Mouse (Mus musculus) gastrocnemius, postnatal 10 days (tissue): ENCODE measurements around the gene Tmem189. TPM values are rescaled to one million over a fixed set of nuclear protein-coding genes. Genes with fewer than 3 reads are reported as not detected.
"Not testable (repeated sequence)": the region's sequence is repeated elsewhere in the genome, so short reads cannot be mapped to it uniquely, and the experiment has no call there.

Experiments
- DNase-seq: peaks from one replicate; pipeline ENCODE4 v3.0.0; 2021; ENCODE audit warnings: mixed read lengths
- total RNA-seq, 2 experiments: library from RNA; stranded (reverse); gene quantifications; 2 replicates each; pipeline ENCODE4 v1.2.3; 2021

Tmem189 gene
- total RNA-seq, 2 experiments from 2014 or later: 20.4 to 22.6 TPM

DNA sequence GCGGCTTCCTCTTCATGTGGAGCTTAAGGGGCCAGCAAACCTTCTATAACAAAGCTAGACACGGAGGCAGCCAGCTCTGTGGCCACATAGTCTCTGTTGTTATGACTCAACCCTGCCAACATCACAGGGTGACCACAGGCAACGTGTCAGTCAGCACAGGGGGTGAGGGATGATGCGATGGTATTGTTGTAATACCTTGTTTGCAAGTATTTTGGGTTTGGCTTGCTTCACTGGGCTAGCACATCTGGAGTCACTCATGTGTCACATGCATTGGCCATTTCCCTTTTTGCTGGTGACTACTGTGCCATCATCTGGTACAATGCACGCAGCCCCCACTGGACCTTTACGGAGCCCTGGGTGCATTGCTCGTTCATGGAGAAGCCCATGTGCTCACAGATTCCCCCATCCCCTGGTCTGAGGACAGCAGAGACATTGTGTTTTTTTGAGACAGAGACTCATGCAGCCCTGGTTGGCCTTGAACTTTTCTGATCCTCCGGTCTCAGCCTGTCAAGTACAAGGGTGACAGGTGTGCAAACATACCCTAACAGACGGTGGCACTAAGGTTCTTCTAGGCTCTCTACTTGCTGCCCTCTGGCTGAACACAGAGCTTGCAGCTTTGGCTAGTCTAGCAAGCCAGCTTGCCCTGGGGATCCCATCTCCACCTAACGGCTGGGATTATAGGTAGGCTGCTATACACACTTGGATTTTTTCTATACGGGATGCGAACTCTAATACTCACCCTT is 40.2 kb downstream of the Tmem189 start:
- no peak for DNase-seq

DNA sequence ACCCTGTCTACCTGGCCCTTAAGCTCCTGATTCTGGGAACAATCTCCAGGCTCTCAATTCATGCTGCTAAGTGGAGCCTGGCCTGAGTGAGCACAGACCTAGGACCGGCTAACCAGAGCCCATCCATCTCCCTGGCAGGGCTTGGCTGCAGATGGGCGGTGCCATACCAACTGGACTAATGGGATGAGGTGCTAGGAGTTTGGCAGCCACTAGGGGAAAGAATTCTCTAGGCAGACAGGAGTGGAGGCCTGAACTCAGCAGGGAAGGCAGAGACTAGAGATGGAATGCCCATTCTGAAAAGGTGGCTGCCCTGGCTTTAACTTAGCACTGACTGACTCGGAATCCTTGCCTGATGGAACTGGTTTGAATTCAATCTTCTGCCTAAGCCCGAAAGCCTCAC is 43.2 kb downstream of the Tmem189 start:
- no peak for DNase-seq

DNA sequence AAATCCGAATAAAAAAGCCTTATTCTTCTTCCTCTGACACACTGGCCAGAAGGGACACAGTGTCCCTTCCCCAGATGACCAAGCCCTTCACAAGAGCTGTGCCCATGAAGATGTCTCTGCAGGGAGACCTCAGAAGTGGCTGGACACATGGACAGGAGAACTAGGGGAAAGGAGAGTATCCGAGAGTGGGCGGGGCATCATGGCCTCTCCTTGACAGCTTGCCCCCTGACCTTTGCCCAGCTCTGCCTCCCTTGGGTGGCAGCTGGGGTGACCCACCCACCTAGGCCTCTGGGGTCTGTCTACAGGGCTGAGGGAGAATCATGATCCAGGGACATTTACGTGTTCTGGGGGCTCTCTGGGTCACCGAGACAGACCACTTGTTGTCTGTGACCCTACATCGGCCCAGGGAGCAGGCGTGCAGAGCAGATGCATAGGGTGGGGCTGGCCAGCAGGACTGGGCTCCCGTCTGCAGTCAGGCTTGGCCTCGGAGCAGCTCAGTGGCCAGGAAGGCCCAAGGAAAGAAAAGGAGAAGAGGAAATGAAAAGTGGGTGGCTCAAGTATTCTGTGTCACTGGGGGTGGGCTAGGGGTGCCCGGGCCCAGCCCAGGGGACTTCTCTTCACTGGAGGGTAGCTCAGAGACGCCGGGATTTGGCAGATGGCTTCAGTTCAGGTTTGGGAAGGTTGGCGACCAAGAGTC is 46.1 kb downstream of the Tmem189 start:
- DNase-seq: not testable (repeated sequence)

DNA sequence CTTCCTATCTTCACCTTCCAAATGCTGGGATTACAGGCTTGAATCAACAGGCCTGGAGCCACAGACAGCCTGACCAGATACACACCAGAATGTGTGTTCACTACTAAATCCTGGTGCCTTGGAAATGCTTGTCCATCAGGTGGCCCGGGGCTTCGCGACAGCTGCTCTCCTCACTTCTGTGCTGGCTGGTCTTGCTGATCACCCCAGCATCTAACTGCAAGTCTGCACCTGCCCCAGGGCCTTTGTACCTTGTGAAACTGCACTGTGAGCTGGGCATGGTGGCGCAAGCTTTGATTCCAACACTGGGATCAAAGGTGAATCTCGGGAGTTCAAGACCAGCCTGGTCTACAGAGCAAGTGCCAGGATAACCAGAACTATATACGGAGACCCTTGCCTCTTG is 47.5 kb downstream of the Tmem189 start:
- no peak for DNase-seq

DNA sequence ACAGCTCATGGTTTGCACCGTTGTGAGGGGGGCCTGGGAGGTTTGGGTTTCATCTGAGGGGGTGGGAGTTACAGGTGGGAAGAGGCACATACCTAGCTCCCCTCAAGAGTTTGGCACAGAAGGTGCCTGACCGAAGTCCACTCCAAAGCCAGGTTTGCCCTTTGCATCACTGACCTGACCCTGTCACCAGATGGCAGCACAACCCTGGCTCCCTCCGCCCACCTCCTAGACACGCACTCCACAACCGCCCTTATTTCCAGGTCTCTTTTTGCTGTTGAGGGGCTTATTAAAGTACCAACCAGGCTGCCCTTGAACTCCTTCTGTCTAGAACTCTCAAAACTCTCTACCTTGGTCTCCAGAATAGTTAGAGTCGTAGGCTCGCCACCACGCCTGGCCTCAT is 48.3 kb downstream of the Tmem189 start:
- DNase-seq: peak; percentile 55

DNA sequence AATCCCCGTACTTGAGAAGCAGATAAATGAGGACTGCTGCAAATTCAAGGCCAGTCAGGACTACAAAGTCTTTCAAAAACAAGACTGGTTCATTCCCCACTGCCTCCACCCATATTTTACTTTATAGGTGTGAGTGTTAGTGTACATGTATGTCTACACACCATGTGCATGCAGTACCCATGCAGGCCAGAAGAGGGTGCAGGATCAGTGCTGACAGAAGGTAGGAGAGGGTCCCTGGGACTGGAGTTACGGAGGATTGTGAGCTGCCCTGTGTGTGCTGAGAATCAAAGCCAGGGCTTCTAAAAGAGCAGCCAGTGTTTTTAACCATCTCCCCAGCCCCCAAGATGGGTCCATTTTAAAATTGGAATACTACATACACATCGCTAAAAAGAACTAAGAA is 49.3 kb downstream of the Tmem189 start:
- DNase-seq: peak; percentile 51

DNA sequence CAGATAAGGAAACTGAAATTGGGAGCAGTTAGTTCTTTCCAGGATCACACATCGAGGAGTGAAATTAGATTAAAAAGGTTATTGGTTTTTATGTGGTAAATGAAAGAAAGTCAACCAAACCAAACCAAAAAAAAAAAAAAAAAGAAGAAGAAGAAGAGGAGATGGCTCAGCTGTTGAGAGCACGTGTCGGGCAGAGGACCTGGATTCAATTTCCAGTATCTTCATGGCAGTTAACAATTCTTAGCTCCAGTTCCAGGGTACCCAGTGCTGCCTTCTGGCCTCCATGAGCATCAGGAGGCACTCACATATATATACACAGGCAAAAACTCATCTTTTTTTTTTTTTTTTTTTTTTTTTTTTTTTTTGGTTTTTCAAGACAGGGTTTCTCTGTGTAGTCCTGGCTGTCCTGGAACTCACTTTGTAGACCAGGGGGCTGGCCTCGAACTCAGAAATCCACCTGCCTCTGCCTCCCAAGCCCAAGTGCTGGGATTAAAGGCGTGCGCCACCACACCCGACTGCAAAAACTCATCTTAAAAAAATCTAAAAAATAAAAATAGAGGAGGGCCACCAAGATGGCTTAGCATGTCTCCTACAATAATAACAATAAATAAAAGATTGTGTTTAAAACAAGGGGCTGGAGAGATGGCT is 54.6 kb downstream of the Tmem189 start:
- DNase-seq: no peak

DNA sequence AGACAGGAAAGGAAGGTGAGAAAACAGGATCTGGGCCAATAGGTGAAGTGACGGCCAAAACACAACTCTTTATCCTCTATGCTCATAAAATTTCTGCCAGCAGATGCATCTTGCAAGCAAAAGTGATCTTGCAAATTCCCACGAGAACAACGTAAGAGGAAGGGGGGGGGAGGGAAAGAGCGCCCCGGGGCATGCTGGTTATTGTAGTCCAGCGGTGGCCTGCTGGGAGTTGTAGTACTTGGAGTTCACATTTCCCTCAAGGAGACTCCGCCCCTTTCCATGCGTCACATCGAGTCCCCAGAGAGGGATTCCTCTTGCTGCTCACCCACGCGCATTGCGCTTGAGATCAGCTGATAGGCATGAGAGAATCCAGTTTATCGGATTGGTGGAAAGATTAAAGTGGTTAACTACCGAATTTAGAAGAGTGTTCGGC is 55.3 kb downstream of the Tmem189 start:
- DNase-seq: peak; percentile 91

DNA sequence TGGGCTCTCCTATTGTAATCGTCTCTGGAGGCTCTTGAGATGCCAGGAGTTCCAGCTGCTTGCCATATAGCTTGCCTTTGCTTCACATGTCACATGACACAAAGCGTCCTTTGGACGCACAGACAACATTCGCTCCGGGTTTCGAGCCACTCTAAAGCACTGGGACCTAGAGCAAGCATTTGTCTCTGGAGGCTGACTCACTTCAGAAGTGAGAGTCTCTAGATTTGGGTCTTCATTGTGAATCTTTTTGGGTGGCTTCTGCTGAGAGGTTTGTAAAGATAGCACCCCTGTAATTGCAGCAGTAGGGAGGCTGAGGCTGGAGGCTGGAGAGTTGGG is 56.1 kb downstream of the Tmem189 start:
- no peak for DNase-seq

DNA sequence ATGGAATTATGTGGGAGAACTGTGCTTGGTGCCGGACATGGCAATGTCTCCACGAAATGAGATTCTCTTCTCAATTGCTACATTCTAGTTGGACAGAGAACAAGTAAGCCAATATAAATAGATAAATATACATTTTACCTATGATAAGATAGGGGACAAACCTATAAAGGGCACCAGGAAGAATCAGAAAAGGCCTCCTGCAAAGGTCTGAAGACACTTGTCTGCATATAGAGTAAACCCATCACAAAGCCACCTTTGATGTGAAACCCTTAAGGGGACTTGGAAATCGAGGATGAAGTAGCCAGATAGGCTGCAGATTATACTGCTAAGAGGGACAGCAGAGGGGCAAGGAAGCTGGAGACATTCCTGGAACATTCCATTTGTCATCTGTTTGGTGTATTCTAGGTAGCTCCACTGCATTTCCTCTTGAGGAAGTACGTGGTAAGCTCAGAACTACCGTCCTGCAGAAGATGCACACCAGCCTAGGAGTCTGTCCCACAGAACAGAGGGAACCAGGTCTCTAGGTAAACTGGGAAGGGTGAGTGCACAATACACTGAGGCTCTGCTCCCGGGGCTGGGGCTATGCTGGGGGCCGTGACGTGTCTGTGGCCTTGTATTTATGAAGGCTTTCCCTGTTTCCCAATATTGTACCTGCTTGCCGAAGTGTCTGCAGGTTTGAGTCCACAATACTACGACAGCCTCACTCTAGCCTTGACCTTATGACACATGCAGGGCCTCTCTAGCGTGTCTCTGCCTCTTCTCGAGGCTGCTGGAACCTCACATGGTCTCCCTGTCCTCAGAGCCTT is 56.7 kb downstream of the Tmem189 start:
- DNase-seq: no peak

DNA sequence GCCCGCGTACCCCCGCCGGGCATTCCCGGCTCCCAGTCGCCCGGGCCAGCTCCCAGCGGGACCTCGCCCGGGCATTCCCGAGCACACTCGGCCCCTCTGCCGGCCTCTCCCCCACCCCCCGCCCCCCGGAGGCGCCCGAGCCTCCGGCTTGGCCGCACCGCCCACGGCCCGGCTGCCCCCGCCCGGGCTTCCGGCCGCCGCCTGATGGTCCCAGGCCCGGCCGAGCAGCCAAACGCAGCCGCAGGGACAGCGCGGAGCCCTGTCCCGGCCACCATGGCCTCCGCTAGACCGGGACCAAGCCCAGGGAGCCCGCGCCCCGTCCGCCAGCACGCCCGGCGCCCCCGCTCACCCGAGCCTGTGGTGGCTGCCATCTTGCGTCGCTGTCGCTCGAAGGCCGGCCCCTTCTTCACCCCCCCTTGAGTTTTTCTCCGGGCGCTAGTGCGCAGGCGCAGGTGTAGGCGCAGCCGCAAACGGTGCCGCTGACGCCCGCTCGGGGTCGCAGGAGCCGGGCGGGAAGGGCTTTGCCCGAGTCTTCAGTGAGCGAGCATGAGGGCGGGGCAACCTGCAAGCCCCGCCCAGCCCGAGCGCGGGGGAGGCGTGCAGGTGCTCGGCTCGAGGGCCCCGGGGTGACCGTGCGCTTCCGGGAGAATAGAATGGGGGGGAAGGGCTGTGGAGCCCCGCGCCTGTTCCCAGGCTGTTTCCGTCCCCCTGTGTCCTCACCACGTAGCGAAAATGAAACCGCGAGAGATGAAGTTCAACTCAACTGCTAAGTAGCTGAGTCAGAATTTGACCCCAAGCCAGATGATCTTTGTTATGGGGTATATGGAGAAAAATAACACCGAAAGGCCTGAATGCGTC is 57.8 kb downstream of the Tmem189 start, which contains the start of gene Ube2v1:
Gene Ube2v1, minus strand, starts transcription at position 505 of the 858 bp plus-strand sequence.
- DNase-seq: peak; percentile 97

DNA sequence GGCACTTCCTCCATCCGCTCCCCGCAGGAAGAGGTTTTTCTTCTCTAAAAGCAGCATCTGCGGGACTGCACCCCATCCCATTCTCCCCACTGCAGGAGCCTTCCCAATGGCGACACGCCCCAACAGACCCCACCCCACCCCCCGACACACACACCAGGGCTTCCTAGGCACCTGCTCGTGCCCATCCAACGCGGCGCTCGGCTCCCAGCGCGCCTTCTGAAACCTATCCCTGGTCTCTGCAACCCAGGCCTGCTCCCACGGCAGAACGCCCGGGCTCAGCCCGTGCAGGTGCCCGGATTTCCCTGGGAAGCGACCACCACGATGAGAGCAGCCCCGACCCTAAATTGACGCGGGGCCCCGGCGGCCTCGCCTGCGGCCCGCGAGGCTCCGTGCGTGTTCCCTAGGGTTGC is 58.4 kb downstream of the Tmem189 start:
- DNase-seq: no peak

DNA sequence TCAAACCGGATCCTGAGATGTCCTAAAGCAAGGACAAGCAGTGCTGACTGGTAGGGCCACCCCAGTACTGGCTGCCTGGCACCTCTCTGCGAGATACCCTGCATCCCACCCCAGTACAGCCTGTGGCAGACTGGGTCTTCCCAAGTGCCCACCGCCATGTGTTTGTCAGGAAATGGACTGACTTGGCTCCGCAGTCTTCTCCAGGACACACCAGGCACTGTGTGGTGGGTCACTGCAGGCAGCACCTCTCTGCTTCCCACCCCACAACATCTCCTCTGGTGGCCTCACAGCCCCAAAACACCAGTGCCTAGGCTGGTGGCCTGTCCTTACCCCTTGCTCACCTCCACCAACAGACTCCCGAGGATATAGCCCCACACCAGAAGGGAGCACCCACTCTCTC is 59.2 kb downstream of the Tmem189 start:
- DNase-seq: no peak

DNA sequence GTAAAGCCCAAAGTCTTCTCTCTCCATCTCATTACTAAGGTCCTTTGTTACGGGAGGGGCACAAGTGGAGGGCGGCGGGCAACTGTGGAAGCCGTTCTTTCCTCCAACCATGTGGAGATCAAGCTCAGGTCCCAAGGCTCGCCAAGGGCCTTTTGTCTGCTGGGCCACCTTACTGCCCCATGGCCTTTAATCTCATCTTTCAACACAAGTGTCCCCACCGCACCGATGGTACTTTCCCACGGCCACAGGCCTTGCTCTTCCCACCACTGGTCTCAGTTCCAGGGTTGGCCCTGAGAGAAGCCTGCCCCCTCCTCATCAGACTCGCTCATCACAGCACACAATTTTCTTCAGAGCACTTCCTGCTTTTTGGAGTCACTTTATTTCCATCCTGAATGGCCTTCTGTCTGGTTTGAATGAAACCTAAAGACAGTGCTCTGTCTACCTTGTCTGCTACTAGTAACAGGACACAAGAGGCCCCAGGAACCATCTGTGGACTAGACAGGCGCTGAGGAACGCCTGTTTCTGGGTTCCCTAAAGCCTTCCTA is 59.9 kb downstream of the Tmem189 start:
- DNase-seq: no peak

DNA sequence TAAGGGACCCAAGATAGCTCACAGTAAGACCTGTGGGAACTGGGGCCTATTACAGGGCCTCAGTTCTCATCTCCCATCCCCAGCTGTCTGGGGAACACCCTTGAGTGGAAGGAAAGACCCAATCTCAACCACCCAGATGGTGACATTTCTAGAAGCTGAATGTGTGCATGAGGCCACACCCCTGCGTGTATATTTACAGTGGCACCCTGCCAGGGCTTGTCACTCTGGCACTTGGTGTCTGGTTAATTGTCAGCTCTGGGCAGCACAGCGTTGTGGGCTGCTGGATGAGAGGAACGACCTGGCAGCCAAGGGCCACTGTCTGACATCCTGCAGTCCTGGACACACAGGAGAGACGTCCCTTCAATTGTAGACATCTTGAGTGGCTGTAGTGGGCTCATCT is 60.8 kb downstream of the Tmem189 start:
- no peak for DNase-seq

DNA sequence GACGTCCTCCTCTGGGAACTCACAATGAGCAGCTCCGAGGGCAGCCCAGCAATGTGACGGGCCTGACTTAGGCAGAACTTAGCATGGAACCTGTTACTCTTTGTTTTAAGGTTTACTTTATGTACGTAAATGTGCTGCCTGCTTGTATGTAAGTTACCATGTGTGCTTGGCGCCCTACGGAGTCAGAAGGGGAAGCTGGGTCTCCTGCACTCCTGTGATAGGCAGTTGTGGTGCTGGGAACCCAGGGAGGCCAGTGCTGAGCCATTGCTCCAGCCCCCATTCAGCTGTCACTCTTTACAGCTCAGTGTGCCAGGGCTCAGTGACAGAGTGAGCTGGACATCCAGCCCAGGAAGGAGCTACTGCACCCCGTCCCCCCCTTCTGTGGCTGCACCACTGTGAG is 62.6 kb downstream of the Tmem189 start:
- no peak for DNase-seq

DNA sequence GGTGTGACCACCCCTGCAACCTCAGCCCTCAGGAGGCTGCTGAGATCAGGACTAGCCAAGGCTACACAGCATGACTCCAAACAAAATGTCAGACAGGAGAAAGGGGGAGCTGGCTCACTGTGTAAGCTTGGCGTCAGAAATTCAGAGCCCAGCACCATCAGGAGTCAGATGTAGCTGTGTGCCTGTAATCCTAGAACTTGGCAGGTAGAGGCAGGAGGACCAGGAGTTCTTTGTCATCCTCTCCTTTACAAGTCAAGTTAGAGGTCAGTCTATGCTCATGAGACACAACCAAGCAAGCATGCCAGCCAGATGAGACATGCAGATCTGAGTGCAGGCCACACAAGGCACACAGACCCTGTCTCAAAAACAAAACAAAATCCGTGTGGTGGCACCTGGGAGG is 64.0 kb downstream of the Tmem189 start:
- DNase-seq: no peak

DNA sequence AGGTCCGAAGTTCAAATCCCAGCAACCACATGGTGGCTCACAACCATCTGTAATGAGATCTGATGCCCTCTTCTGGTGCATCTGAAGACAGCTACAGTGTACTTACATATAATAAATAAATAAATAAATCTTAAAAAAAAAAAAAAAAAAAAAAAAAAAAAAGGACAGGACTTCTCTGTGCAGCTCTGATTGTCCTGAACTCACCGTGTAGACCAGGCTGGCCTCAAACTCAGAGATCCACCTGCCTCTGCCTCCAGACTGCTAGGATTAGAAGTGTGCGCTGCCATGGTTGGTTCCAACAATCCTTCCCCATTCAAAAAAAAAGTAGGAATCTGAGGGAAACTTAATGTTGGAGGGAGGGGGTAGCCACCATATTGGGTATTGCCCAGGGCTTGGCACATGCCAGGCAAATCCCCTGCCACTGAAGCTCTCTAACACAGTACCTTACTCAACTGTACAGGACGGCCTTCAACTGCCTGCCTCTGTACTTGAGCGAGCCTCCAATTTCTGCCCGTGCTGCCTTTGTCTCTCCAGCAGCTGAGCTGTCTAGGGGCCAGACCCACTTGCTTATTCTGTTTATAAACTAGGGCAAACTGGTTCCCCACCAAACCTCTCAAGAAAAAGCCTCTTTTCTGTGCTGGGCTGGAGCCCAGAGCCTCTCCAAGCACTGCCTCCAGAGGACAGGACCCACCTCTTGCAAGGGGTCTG is 65.1 kb downstream of the Tmem189 start:
- DNase-seq: no peak

DNA sequence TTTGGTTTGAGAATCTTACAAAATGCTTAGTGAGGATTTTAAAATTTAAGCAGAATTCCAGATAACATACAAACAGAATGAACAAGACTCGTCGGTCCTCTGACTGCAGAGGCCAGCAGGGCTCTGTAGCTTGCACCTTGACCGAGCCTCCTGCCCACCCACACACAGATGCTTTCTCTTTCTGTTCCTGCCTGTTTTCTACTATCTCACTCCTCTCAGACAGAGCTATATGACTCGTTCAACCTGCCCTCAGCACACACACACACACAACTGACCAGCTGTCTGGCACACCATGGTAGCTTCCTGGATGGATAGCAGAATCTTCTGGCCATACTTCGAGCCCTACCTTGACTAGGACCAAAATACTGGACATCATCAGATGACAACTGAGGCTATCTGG is 66.7 kb downstream of the Tmem189 start:
- no peak for DNase-seq

DNA sequence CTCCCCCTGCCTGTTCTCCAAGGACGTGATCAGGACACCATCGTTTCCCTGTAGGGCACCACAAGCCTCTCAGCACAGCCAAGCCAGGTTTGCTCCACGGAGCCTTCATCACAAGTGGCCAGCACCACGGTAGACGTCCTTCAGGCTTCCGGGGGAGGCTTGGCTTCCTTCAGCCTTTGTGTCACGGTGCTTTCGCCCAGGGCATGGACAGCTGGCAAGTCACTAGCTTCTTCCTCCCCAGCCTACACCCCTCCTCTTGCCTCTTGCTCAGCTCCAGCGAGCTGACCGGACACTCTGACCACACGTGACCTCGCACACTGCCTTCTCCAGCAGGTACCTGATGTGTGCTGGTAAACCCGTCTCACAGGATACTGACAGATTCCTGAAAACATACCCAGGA is 67.3 kb downstream of the Tmem189 start:
- no peak for DNase-seq
